Mouse (Mus musculus) MEL (cell line): ENCODE measurements at regions not wholly inside any gene's neighbourhood (a gene's known extent, or its start where the extent isn't known, plus 50 kb on each side); places are given as distances from the start of the nearest gene placed in this dataset.

Experiments
- DNase-seq: peaks from one replicate; pipeline ENCODE4 v3.0.0; 2011; ENCODE audit warnings: low read depth, low spot score
- H3K27ac ChIP-seq: 2 replicates; pipeline ENCODE4 v1.5.1; 2012; ENCODE audit warnings: low read depth, mild to moderate bottlenecking, control low read depth, low read length, moderate library complexity; ENCODE audit not compliant: control insufficient read depth
- H3K27me3 ChIP-seq, 2 experiments: fragments of 150-350 bp in 1 of 2; sonication (generic) in 1 of 2; 2 replicates each; pipeline ENCODE4 v1.6.1; 2012; ENCODE audit warnings: low read length in 2 of 2, mild to moderate bottlenecking in 2 of 2, improper control_type of control experiment in 1 of 2, moderate library complexity in 1 of 2; ENCODE audit not compliant: insufficient read depth in 2 of 2, control insufficient read depth in 1 of 2
- H3K36me3 ChIP-seq, 2 experiments: 2 replicates each; pipeline ENCODE4 v1.6.1; 2012 to 2014; ENCODE audit warnings: low read length in 2 of 2, improper control_type of control experiment in 1 of 2, inconsistent platforms in 1 of 2, mild to moderate bottlenecking in 1 of 2; ENCODE audit not compliant: insufficient read depth in 2 of 2, control insufficient read depth in 1 of 2
- H3K4me1 ChIP-seq, 2 experiments: fragments of 150-350 bp in 1 of 2; sonication (generic) in 1 of 2; 2 replicates each; pipeline ENCODE4 v1.6.1; 2012; ENCODE audit warnings: low read length in 2 of 2, improper control_type of control experiment in 1 of 2, mild to moderate bottlenecking in 1 of 2; ENCODE audit not compliant: insufficient read depth in 2 of 2, control insufficient read depth in 1 of 2
- H3K4me3 ChIP-seq, 2 experiments: fragments of 150-350 bp in 1 of 2; sonication (generic) in 1 of 2; 2 replicates each; pipeline ENCODE4 v1.5.1; 2012; ENCODE audit warnings: low read depth in 2 of 2, low read length in 2 of 2, mild to moderate bottlenecking in 2 of 2, moderate library complexity in 2 of 2, control low read depth in 1 of 2, improper control_type of control experiment in 1 of 2; ENCODE audit not compliant: control insufficient read depth in 1 of 2, insufficient read depth in 1 of 2
- H3K79me2 ChIP-seq: 2 replicates; pipeline ENCODE4 v1.6.1; 2012; ENCODE audit warnings: mild to moderate bottlenecking, low read length, moderate library complexity; ENCODE audit not compliant: control insufficient read depth, poor library complexity, insufficient read depth
- H3K9ac ChIP-seq: 2 replicates; pipeline ENCODE4 v1.6.1; 2012; ENCODE audit warnings: low read depth, mild to moderate bottlenecking, control low read depth, low read length, moderate library complexity; ENCODE audit not compliant: control insufficient read depth, poor library complexity, severe bottlenecking
- H3K9me3 ChIP-seq: fragments of 150-350 bp; sonication (generic); replicated peaks from 2 replicates; pipeline ENCODE4 v1.6.1; 2012; ENCODE audit warnings: mild to moderate bottlenecking, low read length, improper control_type of control experiment, moderate library complexity; ENCODE audit not compliant: insufficient read depth
- BHLHE40 ChIP-seq: IDR thresholded peaks from 2 replicates; pipeline ENCODE4 v1.6.1; 2012; ENCODE audit warnings: low read depth, mild to moderate bottlenecking, inconsistent platforms, low read length, improper control_type of control experiment, borderline replicate concordance
- CHD1 ChIP-seq: IDR thresholded peaks from 2 replicates; pipeline ENCODE4 v1.6.1; 2012; ENCODE audit warnings: low read depth, mild to moderate bottlenecking, inconsistent platforms, low read length, improper control_type of control experiment
- E2F4 ChIP-seq: IDR thresholded peaks from 2 replicates; pipeline ENCODE4 v1.6.1; 2011; ENCODE audit warnings: low read depth, low read length, improper control_type of control experiment, borderline replicate concordance
- ELF1 ChIP-seq: IDR thresholded peaks from 2 replicates; pipeline ENCODE4 v1.6.1; 2014; ENCODE audit warnings: low read depth, mild to moderate bottlenecking, inconsistent platforms, low read length, improper control_type of control experiment, moderate library complexity
- EP300 ChIP-seq, 2 experiments: IDR thresholded peaks; 2 replicates each; pipeline ENCODE4 v1.6.1; 2011; ENCODE audit warnings: improper control_type of control experiment in 2 of 2, low read length in 2 of 2, low read depth in 1 of 2, mild to moderate bottlenecking in 1 of 2
- ETS1 ChIP-seq: IDR thresholded peaks from 2 replicates; pipeline ENCODE4 v1.6.1; 2012; ENCODE audit warnings: low read depth, mild to moderate bottlenecking, inconsistent platforms, low read length, improper control_type of control experiment, moderate library complexity
- GABPA ChIP-seq: IDR thresholded peaks from 2 replicates; pipeline ENCODE4 v1.6.1; 2012; ENCODE audit warnings: low read depth, mild to moderate bottlenecking, inconsistent platforms, low read length, improper control_type of control experiment, moderate library complexity
- HCFC1 ChIP-seq: IDR thresholded peaks from 2 replicates; pipeline ENCODE4 v1.6.1; 2012; ENCODE audit warnings: low read depth, mild to moderate bottlenecking, inconsistent platforms, low read length, improper control_type of control experiment, moderate library complexity
- JUND ChIP-seq: IDR thresholded peaks from 2 replicates; pipeline ENCODE4 v1.6.1; 2011; ENCODE audit warnings: low read depth, mild to moderate bottlenecking, improper control_type of control experiment, low read length
- MAFK ChIP-seq: IDR thresholded peaks from 2 replicates; pipeline ENCODE4 v1.6.1; 2011; ENCODE audit warnings: low read depth, mild to moderate bottlenecking, low read length, improper control_type of control experiment, borderline replicate concordance
- MAX ChIP-seq: IDR thresholded peaks from 2 replicates; pipeline ENCODE4 v1.6.1; 2011; ENCODE audit warnings: low read length, improper control_type of control experiment
- MAZ ChIP-seq: IDR thresholded peaks from 2 replicates; pipeline ENCODE4 v1.6.1; 2012; ENCODE audit warnings: low read depth, mild to moderate bottlenecking, inconsistent platforms, low read length, improper control_type of control experiment
- NRF1 ChIP-seq: IDR thresholded peaks from 2 replicates; pipeline ENCODE4 v1.6.1; 2014; ENCODE audit warnings: low read depth, mild to moderate bottlenecking, inconsistent platforms, low read length, improper control_type of control experiment, moderate library complexity; ENCODE audit not compliant: poor library complexity, insufficient read depth, severe bottlenecking
- RAD21 ChIP-seq: IDR thresholded peaks from 2 replicates; pipeline ENCODE4 v1.6.1; 2011; ENCODE audit warnings: mild to moderate bottlenecking, low read depth, low read length, improper control_type of control experiment
- RCOR1 ChIP-seq: IDR thresholded peaks from 2 replicates; pipeline ENCODE4 v1.6.1; 2012; ENCODE audit warnings: low read depth, mild to moderate bottlenecking, inconsistent platforms, low read length, improper control_type of control experiment
- SMC3 ChIP-seq: IDR thresholded peaks from 2 replicates; pipeline ENCODE4 v1.6.1; 2011; ENCODE audit warnings: low read depth, low read length, improper control_type of control experiment
- USF2 ChIP-seq, 2 experiments: IDR thresholded peaks; 2 replicates each; pipeline ENCODE4 v1.6.1; 2011 to 2012; ENCODE audit warnings: improper control_type of control experiment in 2 of 2, low read length in 2 of 2, borderline replicate concordance in 1 of 2, inconsistent platforms in 1 of 2, low read depth in 1 of 2, mild to moderate bottlenecking in 1 of 2; ENCODE audit not compliant: insufficient read depth in 1 of 2
- ZKSCAN1 ChIP-seq: IDR thresholded peaks from 2 replicates; pipeline ENCODE4 v1.6.1; 2012; ENCODE audit warnings: low read depth, mild to moderate bottlenecking, inconsistent platforms, low read length, improper control_type of control experiment, moderate library complexity

GRCm38 (mm10) chr11:92134891-92135590, 557.7 kb upstream of the Kif2b start:
- Histone ChIP-seq H3K36me3 (no peaks in the 10 kb centered on the region), H3K4me1 (no peaks in the 10 kb centered on the region), H3K9ac (no peak overlapping the region), H3K4me3 (no peak overlapping the region), H3K27me3 (no peaks in the 10 kb centered on the region; a peak in 1 of 4 replicates), H3K27ac (no peak overlapping the region), H3K9me3 (no peaks in the 10 kb centered on the region), H3K79me2 (no peaks in the 10 kb centered on the region)
- DNase-seq, result no peak
- TF ChIP-seq MAFK, result no peak
- no peak for TF ChIP-seq RAD21

GRCm38 (mm10) chr11:92084766-92085165, 507.4 kb upstream of the Kif2b start:
- H3K79me2 ChIP-seq, result no peaks in the 10 kb centered on the region
- H3K4me1 ChIP-seq, result no peaks in the 10 kb centered on the region
- H3K4me3 ChIP-seq, result no peak overlapping the region
- H3K36me3 ChIP-seq, result no peaks in the 10 kb centered on the region
- H3K9me3 ChIP-seq, result no peaks in the 10 kb centered on the region
- no peak for TF ChIP-seq CHD1
- TF ChIP-seq NRF1, result no peak
- TF ChIP-seq JUND, result no peak
- TF ChIP-seq HCFC1, result no peak
- TF ChIP-seq MAX, result no peak
- TF ChIP-seq MAZ, result no peak
- no peak for TF ChIP-seq EP300 (IDR thresholded peaks at IDR 0.05; ENCODE audit: low read depth in 1 of 2, low read length in 2 of 2)
- TF ChIP-seq SMC3, result no peak
- TF ChIP-seq ELF1, result no peak
- TF ChIP-seq USF2 (IDR thresholded peaks at IDR 0.05; ENCODE audit: borderline replicate concordance in 1 of 2, insufficient read depth in 1 of 2, low read depth in 1 of 2, low read length in 2 of 2), result no peak
- no peak for TF ChIP-seq ETS1
- TF ChIP-seq ZKSCAN1, result no peak
- no peak for TF ChIP-seq MAFK
- no peak for TF ChIP-seq E2F4
- TF ChIP-seq RCOR1, result no peak
- no peak for TF ChIP-seq GABPA
- no peak for TF ChIP-seq BHLHE40
- no peak overlapping the region for H3K27ac ChIP-seq
- no peak for DNase-seq
- no peak overlapping the region for H3K9ac ChIP-seq
- no peaks in the 10 kb centered on the region for H3K27me3 ChIP-seq
